Mouse (Mus musculus) intestine, embryonic 14.5 days (tissue): Measurements from ENCODE around the gene Pnp. TPM values are rescaled to one million over a fixed set of nuclear protein-coding genes. Genes with fewer than 3 reads are reported as not detected.
"Not testable (repeated sequence)": the region's sequence is repeated elsewhere in the genome, so short reads cannot be mapped to it uniquely, and the experiment has no call there.

ENCODE experiments used
- ATAC-seq: fragments of 200-750 bp; cut with Nextera tagmentation; replicated peaks from 2 replicates; pipeline ENCODE4 v1.8.0; 2017; ENCODE audit warnings: low read depth, moderate number of reproducible peaks, moderate TSS enrichment, moderate library complexity; ENCODE audit not compliant: low FRiP score, low TSS enrichment
- DNase-seq: peaks from one replicate; pipeline ENCODE4 v3.0.0-alpha.2; 2018; ENCODE audit warnings: low spot score
- H3K27ac ChIP-seq: fragments of 300-500 bp; sonication (generic); 2 replicates; pipeline ENCODE4 v1.5.1; 2014; ENCODE audit warnings: low read depth, mild to moderate bottlenecking, control low read depth
- H3K27me3 ChIP-seq: fragments of 300-500 bp; sonication (generic); replicated peaks from 2 replicates; pipeline ENCODE4 v1.6.1; 2014; ENCODE audit warnings: low read length, control low read depth; ENCODE audit not compliant: control insufficient read depth, insufficient read depth
- H3K36me3 ChIP-seq: fragments of 300-500 bp; sonication (generic); 2 replicates; pipeline ENCODE4 v1.6.1; 2014; ENCODE audit warnings: low read length, control low read depth; ENCODE audit not compliant: control insufficient read depth, insufficient read depth
- H3K4me1 ChIP-seq: fragments of 300-500 bp; sonication (generic); replicated peaks from 2 replicates; pipeline ENCODE4 v1.6.1; 2014; ENCODE audit warnings: low read length, control low read depth, mixed read lengths; ENCODE audit not compliant: control insufficient read depth, insufficient read depth
- H3K4me2 ChIP-seq: fragments of 300-500 bp; sonication (generic); 2 replicates; pipeline ENCODE4 v1.6.1; 2014; ENCODE audit warnings: low read length
- H3K4me3 ChIP-seq: fragments of 300-500 bp; sonication (generic); 2 replicates; pipeline ENCODE4 v1.5.1; 2014; ENCODE audit warnings: low read depth, low read length, control low read depth, mixed read lengths
- H3K9ac ChIP-seq: fragments of 300-500 bp; sonication (generic); 2 replicates; pipeline ENCODE4 v1.6.1; 2014; ENCODE audit warnings: mild to moderate bottlenecking, low read length
- H3K9me3 ChIP-seq: fragments of 300-500 bp; sonication (generic); 2 replicates; pipeline ENCODE4 v1.6.1; 2016; ENCODE audit warnings: low read length, control low read depth; ENCODE audit not compliant: control insufficient read depth
- WGBS: fragments of 180-500 bp; shearing (Covaris S2); extraction: QIAGEN DNeasy Blood & Tissue Kit; methylation state at CpG from one replicate; pipeline ENCODE4 v1.1.7; 2014; 5-methylcytosine and 5-hydroxymethylcytosine counted together
- polyA plus RNA-seq: library from polyadenylated mRNA; unstranded; fragments of >200 nt; fragmentation: Nextera tagmentation; extraction: Ambion mirVana; gene quantifications from 2 replicates; pipeline ENCODE4 v1.2.1, GENCODE M21; 2014

The Pnp gene
- polyA plus RNA-seq, 1 experiment from 2014 or later: 75.2 TPM

GRCm38 (mm10) chr14:50938940-50939339 lies 8.1 kb downstream of the Pnp start:
- ATAC-seq (no peak), DNase-seq (no peak)
- Histone ChIP-seq H3K36me3 (no peaks in the 10 kb centered on the region), H3K9ac (no peak overlapping the region), H3K27me3 (no peaks in the 10 kb centered on the region), H3K4me2 (no peak overlapping the region), H3K4me1 (no peaks in the 10 kb centered on the region; the same call in 1 of the 2 replicates), H3K9me3 (no peaks in the 10 kb centered on the region), H3K27ac (no peak overlapping the region), H3K4me3 (no peak overlapping the region)
- WGBS: 36% methylated on average over 2 of the region's 2 CpGs

DNA sequence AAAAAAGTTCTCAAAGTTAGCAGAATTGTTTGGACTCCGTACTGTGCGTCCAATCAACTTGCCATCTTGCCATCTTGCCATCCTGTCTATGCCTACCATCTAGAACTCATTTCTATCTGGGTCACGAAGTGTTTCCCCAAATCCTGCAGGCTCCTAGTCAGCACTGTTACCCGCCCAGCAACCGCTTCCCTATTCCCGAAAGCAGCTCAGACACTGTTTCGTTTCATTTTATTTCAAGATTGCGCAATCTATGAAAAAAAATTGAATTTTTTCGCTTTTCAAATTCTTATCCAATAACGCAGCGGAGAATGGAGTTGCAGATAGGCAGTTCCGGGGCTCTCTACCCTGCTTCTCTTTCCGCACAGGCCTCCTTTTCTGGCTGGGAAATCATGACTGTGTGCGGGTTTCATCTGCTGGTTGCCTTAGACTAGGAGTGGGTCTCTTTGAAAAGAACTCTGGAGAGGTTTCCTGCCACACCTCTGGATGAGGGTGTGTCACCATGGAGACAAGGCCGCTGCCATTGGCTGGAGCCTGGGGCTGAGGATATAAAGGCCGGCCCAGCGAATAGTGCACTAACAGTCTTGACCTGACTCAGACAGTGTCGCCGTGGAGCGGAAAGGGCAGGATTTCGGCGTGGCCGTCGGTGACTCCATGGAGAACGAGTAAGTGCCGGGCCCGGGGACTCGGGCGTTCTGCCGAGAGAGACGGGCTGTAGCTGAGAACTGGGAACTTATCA lies 13.2 kb downstream of the Pnp start, which contains the start of gene Gm49342:
Gm49342 (plus strand) TSS at position 586 of the 736 bp plus-strand sequence.
- 15% methylated on average over 31 of the region's 31 CpGs for WGBS
- H3K9ac ChIP-seq: peak within 1 kb of the TSS; percentile 58
- 0 out of 2 replicates have a peak, but pooled peaks cover 4% of the 10 kb centered on the region for H3K36me3 ChIP-seq
- H3K27me3 ChIP-seq: no peaks in the 10 kb centered on the region
- ATAC-seq: peak; percentile 99
- no peaks in the 10 kb centered on the region for H3K9me3 ChIP-seq
- DNase-seq: peak; percentile 98
- H3K4me2 ChIP-seq: peak within 1 kb of the TSS; percentile 60
- H3K4me1 ChIP-seq: no peaks in the 10 kb centered on the region; the same call in 1 of the 2 replicates
- peak within 1 kb of the TSS; percentile 56 for H3K4me3 ChIP-seq
- peak within 1 kb of the TSS; percentile 78 for H3K27ac ChIP-seq

DNA sequence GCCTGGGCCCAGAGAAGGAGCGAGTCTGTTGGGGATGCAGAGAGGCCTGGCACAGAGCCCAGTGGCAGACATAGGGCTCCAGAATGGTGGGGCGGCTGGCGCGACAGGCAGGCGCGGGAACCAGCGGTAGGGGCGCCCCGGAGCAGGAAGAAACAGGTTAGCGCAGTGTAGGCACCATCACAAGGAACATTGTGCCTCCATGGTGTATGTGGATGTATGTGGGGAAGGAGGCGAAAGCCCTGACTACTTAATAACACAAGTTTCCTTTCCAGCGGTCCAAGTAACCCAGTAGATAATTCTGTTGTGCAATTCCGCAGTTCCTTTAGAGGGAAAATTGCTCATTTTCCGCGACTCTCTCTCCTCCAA lies 13.8 kb downstream of the Pnp start:
- Histone ChIP-seq H3K4me2 (peak overlapping the region; percentile 60), H3K9ac (peak overlapping the region; percentile 58), H3K4me3 (peak overlapping the region; percentile 56), H3K27ac (peak overlapping the region; percentile 78)
- H3K27me3 ChIP-seq, H3K9me3 ChIP-seq, H3K4me1 ChIP-seq, DNase-seq, H3K36me3 ChIP-seq: not testable (repeated sequence)
- 0% methylated on average over 14 of the region's 15 CpGs for WGBS
- peak; percentile 94 for ATAC-seq

GRCm38 (mm10) chr14:50945081-50945480 lies 14.2 kb downstream of the Pnp start:
- Histone ChIP-seq H3K4me2 (peak overlapping the region; percentile 60), H3K4me3 (peak overlapping the region; percentile 56), H3K9ac (peak overlapping the region; percentile 58), H3K27ac (peak overlapping the region; percentile 78; the same call in 1 of the 2 replicates)
- WGBS: 4% methylated on average over 6 of the region's 6 CpGs
- not testable (repeated sequence) for DNase-seq, H3K4me1 ChIP-seq, ATAC-seq, H3K9me3 ChIP-seq, H3K36me3 ChIP-seq, H3K27me3 ChIP-seq

GRCm38 (mm10) chr14:50945526-50945925 lies 14.6 kb downstream of the Pnp start:
- H3K27me3 ChIP-seq, H3K36me3 ChIP-seq, DNase-seq, ATAC-seq, H3K9me3 ChIP-seq, H3K9ac ChIP-seq, H3K27ac ChIP-seq, H3K4me1 ChIP-seq: not testable (repeated sequence)
- peak overlapping the region; percentile 60 for H3K4me2 ChIP-seq
- peak overlapping the region; percentile 56 for H3K4me3 ChIP-seq
- 27% methylated on average over 3 of the region's 3 CpGs for WGBS

GRCm38 (mm10) chr14:50955487-50955886 lies 24.6 kb downstream of the Pnp start:
- H3K4me2 ChIP-seq: no peak overlapping the region
- no peaks in the 10 kb centered on the region for H3K9me3 ChIP-seq
- H3K27ac ChIP-seq: no peak overlapping the region
- H3K4me3 ChIP-seq: no peak overlapping the region
- no peaks in the 10 kb centered on the region for H3K4me1 ChIP-seq
- no peak overlapping the region for H3K9ac ChIP-seq
- WGBS: 86% methylated on average over 10 of the region's 10 CpGs
- H3K27me3 ChIP-seq: no peaks in the 10 kb centered on the region
- DNase-seq (no peak), ATAC-seq (no peak)
- peaks cover 8% of the 10 kb centered on the region; the same call in 1 of the 2 replicates for H3K36me3 ChIP-seq

DNA sequence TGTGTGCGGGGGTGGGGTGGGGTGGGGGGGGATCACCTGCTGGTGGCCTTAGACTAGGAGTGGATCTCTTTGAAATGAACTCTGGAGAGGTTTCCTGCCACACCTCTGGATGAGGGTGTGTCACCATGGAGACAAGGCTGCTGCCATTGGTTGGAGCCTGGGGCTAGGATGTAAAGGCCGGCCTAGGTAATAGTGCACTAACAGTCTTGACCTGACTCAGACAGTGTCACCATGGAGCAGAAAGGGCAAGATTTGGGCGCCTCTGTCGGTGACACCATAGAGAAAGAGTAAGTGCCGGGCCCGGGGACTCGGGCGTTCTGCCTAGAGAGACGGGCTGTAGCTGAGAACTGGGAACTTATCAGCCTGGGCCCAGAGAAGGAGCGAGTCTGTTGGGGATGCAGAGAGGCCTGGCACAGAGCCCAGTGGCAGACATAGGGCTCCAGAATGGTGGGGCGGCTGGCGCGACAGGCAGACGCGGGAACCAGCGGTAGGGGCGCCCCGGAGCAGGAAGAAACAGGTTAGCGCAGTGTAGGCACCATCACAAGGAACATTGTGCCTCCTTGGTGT lies 25.1 kb downstream of the Pnp start, which contains the start of gene Pnp2:
Pnp2 (plus strand) TSS at position 51 of the 567 bp plus-strand sequence.
- ATAC-seq (peak; percentile 71), DNase-seq (peak; percentile 63)
- not testable (repeated sequence) for H3K4me1 ChIP-seq, H3K4me3 ChIP-seq, H3K27me3 ChIP-seq, H3K36me3 ChIP-seq, H3K9me3 ChIP-seq, H3K27ac ChIP-seq, H3K9ac ChIP-seq
- peak within 1 kb of the TSS; percentile 32; the same call in 1 of the 2 replicates for H3K4me2 ChIP-seq
- 9% methylated on average over 19 of the region's 19 CpGs for WGBS

DNA sequence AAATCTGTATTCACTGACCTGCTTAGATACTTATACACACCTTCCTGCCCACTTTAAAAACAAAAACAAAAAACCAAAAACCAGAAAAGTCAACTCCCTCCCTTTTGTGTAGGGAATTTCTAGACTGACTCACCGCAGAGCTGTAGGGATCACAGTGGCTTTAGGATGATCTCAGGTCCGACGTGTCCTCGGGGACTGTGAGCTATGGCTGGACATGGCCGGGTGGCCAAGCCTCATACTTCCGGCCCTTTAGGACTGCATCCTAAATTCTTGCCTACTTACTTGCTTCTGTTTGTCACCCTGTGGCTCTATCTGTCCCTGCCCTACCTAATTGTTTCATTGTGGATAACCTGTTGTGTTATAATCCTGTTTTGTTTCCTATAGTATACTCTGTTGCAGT lies 25.8 kb downstream of the Pnp start:
- DNase-seq, H3K9me3 ChIP-seq, H3K36me3 ChIP-seq, H3K4me2 ChIP-seq, H3K9ac ChIP-seq, ATAC-seq, H3K4me1 ChIP-seq, H3K4me3 ChIP-seq, H3K27ac ChIP-seq, H3K27me3 ChIP-seq: not testable (repeated sequence)
- 84% methylated on average over 6 of the region's 6 CpGs for WGBS
